Mouse (Mus musculus): Measurements from ENCODE around the gene Pum3. TPM values are rescaled to one million over a fixed set of nuclear protein-coding genes. Genes with fewer than 3 reads are reported as not detected.
"Not testable (repeated sequence)": the region's sequence is repeated elsewhere in the genome, so short reads cannot be mapped to it uniquely, and the experiment has no call there.

Pum3 gene
- polyA plus RNA-seq, 1 experiment: 28.8 TPM

GRCm38 (mm10) chr19:27391344-27391743, 38.3 kb downstream of the Pum3 start:
- Histone ChIP-seq H3K4me3 (no peak overlapping the region), H3K36me3 (ENCODE audit: control insufficient read depth, insufficient read depth) (peaks cover 54% of the 10 kb centered on the region), H3K27me3 (ENCODE audit: control insufficient read depth, insufficient read depth, insufficient read length) (no peaks in the 10 kb centered on the region), H3ac (ENCODE audit: control insufficient read depth, insufficient read length) (no peak overlapping the region), H3K4me2 (ENCODE audit: low read depth) (no peak overlapping the region), H3K79me2 (ENCODE audit: control insufficient read depth, insufficient read depth) (no peaks in the 10 kb centered on the region)
- TF ChIP-seq REST (IDR thresholded peaks at IDR 0.05; ENCODE audit: insufficient read depth, insufficient read length) (no peak), MYOG (IDR thresholded peaks at IDR 0.05; ENCODE audit: control insufficient read depth in 1 of 3, insufficient read depth in 1 of 3, insufficient read length in 2 of 3, low read depth in 2 of 3) (no peak), USF1 (IDR thresholded peaks at IDR 0.05; ENCODE audit: low read depth) (no peak), MYOD1 (IDR thresholded peaks at IDR 0.05; ENCODE audit: control insufficient read depth in 1 of 3, insufficient read length in 2 of 3, low read depth in 2 of 3) (no peak), POLR2AphosphoS2 (IDR thresholded peaks at IDR 0.05; ENCODE audit: insufficient read length, low read depth) (no peak), TCF3 (IDR thresholded peaks at IDR 0.05; ENCODE audit: insufficient read length, low read depth) (no peak), E2F4 (IDR thresholded peaks at IDR 0.05; ENCODE audit: insufficient read depth) (no peak), MAX (IDR thresholded peaks at IDR 0.05; ENCODE audit: low read depth) (no peak), POLR2A (IDR thresholded peaks at IDR 0.05; ENCODE audit: insufficient read length, low read depth) (no peak), CEBPB (IDR thresholded peaks at IDR 0.05; ENCODE audit: insufficient read depth, poor library complexity, severe bottlenecking) (no peak), SRF (IDR thresholded peaks at IDR 0.05; ENCODE audit: control insufficient read depth, insufficient read length, low read depth) (no peak), TCF12 (IDR thresholded peaks at IDR 0.05; ENCODE audit: insufficient read depth, poor library complexity, severe bottlenecking) (no peak)

- not testable (repeated sequence) for H3K4me2 ChIP-seq (ENCODE audit: low read depth); H3K27me3 ChIP-seq (ENCODE audit: control insufficient read depth, insufficient read depth, insufficient read length); H3K4me3 ChIP-seq; H3ac ChIP-seq (ENCODE audit: control insufficient read depth, insufficient read length); H3K79me2 ChIP-seq (ENCODE audit: control insufficient read depth, insufficient read depth)
- peaks cover 58% of the 10 kb centered on the region for H3K36me3 ChIP-seq (ENCODE audit: control insufficient read depth, insufficient read depth)
- TF ChIP-seq MYOD1 (IDR thresholded peaks at IDR 0.05; ENCODE audit: control insufficient read depth in 1 of 3, insufficient read length in 2 of 3, low read depth in 2 of 3) (peak in 2 of 3 experiments; percentile 46 to 57), MYOG (IDR thresholded peaks at IDR 0.05; ENCODE audit: control insufficient read depth in 1 of 3, insufficient read depth in 1 of 3, insufficient read length in 2 of 3, low read depth in 2 of 3) (peak in 2 of 3 experiments; percentile 24 to 74)
These were observed 40.1 kb downstream of the Pum3 start for GRCm38 (mm10) chr19:27389566-27389965.

- Histone ChIP-seq H3ac (ENCODE audit: control insufficient read depth, insufficient read length) (no peak overlapping the region), H3K27me3 (ENCODE audit: control insufficient read depth, insufficient read depth, insufficient read length) (no peaks in the 10 kb centered on the region), H3K4me2 (ENCODE audit: low read depth) (no peak overlapping the region), H3K79me2 (ENCODE audit: control insufficient read depth, insufficient read depth) (no peaks in the 10 kb centered on the region), H3K36me3 (ENCODE audit: control insufficient read depth, insufficient read depth) (peaks cover 32% of the 10 kb centered on the region), H3K4me3 (no peak overlapping the region)
- TF ChIP-seq MYOD1 (IDR thresholded peaks at IDR 0.05; ENCODE audit: control insufficient read depth in 1 of 3, insufficient read length in 2 of 3, low read depth in 2 of 3): no peak
- no peak for TF ChIP-seq TCF12 (IDR thresholded peaks at IDR 0.05; ENCODE audit: insufficient read depth, poor library complexity, severe bottlenecking)
- TF ChIP-seq E2F4 (IDR thresholded peaks at IDR 0.05; ENCODE audit: insufficient read depth): no peak
- TF ChIP-seq CEBPB (IDR thresholded peaks at IDR 0.05; ENCODE audit: insufficient read depth, poor library complexity, severe bottlenecking): no peak
- no peak for TF ChIP-seq USF1 (IDR thresholded peaks at IDR 0.05; ENCODE audit: low read depth)
- no peak for TF ChIP-seq SRF (IDR thresholded peaks at IDR 0.05; ENCODE audit: control insufficient read depth, insufficient read length, low read depth)
These were observed 44.3 kb downstream of the Pum3 start for GRCm38 (mm10) chr19:27385304-27385703.

- H3K4me2 ChIP-seq (ENCODE audit: low read depth): no peak overlapping the region
- no peaks in the 10 kb centered on the region for H3K79me2 ChIP-seq (ENCODE audit: control insufficient read depth, insufficient read depth)
- no peak overlapping the region for H3K4me3 ChIP-seq
- no peaks in the 10 kb centered on the region for H3K27me3 ChIP-seq (ENCODE audit: control insufficient read depth, insufficient read depth, insufficient read length)
- H3K36me3 ChIP-seq (ENCODE audit: control insufficient read depth, insufficient read depth): peaks cover 26% of the 10 kb centered on the region
- no peak overlapping the region for H3ac ChIP-seq (ENCODE audit: control insufficient read depth, insufficient read length)
- TF ChIP-seq POLR2AphosphoS2 (IDR thresholded peaks at IDR 0.05; ENCODE audit: insufficient read length, low read depth) (no peak), SRF (IDR thresholded peaks at IDR 0.05; ENCODE audit: control insufficient read depth, insufficient read length, low read depth) (no peak), REST (IDR thresholded peaks at IDR 0.05; ENCODE audit: insufficient read depth, insufficient read length) (no peak), POLR2A (IDR thresholded peaks at IDR 0.05; ENCODE audit: insufficient read length, low read depth) (no peak), TCF3 (IDR thresholded peaks at IDR 0.05; ENCODE audit: insufficient read length, low read depth) (no peak), MYOG (IDR thresholded peaks at IDR 0.05; ENCODE audit: control insufficient read depth in 1 of 3, insufficient read depth in 1 of 3, insufficient read length in 2 of 3, low read depth in 2 of 3) (no peak), MAX (IDR thresholded peaks at IDR 0.05; ENCODE audit: low read depth) (no peak), E2F4 (IDR thresholded peaks at IDR 0.05; ENCODE audit: insufficient read depth) (no peak), MYOD1 (IDR thresholded peaks at IDR 0.05; ENCODE audit: control insufficient read depth in 1 of 3, insufficient read length in 2 of 3, low read depth in 2 of 3) (no peak), CEBPB (IDR thresholded peaks at IDR 0.05; ENCODE audit: insufficient read depth, poor library complexity, severe bottlenecking) (no peak), USF1 (IDR thresholded peaks at IDR 0.05; ENCODE audit: low read depth) (no peak), TCF12 (IDR thresholded peaks at IDR 0.05; ENCODE audit: insufficient read depth, poor library complexity, severe bottlenecking) (no peak)
These were observed 46.4 kb downstream of the Pum3 start for GRCm38 (mm10) chr19:27383266-27383665.

- Histone ChIP-seq H3K36me3 (ENCODE audit: control insufficient read depth, insufficient read depth) (peaks cover 19% of the 10 kb centered on the region), H3K79me2 (ENCODE audit: control insufficient read depth, insufficient read depth) (no peaks in the 10 kb centered on the region), H3ac (ENCODE audit: control insufficient read depth, insufficient read length) (no peak overlapping the region), H3K4me3 (no peak overlapping the region), H3K4me2 (ENCODE audit: low read depth) (no peak overlapping the region), H3K27me3 (ENCODE audit: control insufficient read depth, insufficient read depth, insufficient read length) (no peaks in the 10 kb centered on the region)
- TF ChIP-seq CEBPB (IDR thresholded peaks at IDR 0.05; ENCODE audit: insufficient read depth, poor library complexity, severe bottlenecking) (no peak), POLR2A (IDR thresholded peaks at IDR 0.05; ENCODE audit: insufficient read length, low read depth) (no peak), TCF3 (IDR thresholded peaks at IDR 0.05; ENCODE audit: insufficient read length, low read depth) (no peak), POLR2AphosphoS2 (IDR thresholded peaks at IDR 0.05; ENCODE audit: insufficient read length, low read depth) (no peak), USF1 (IDR thresholded peaks at IDR 0.05; ENCODE audit: low read depth) (no peak), MAX (IDR thresholded peaks at IDR 0.05; ENCODE audit: low read depth) (no peak), MYOD1 (IDR thresholded peaks at IDR 0.05; ENCODE audit: control insufficient read depth in 1 of 3, insufficient read length in 2 of 3, low read depth in 2 of 3) (no peak), MYOG (IDR thresholded peaks at IDR 0.05; ENCODE audit: control insufficient read depth in 1 of 3, insufficient read depth in 1 of 3, insufficient read length in 2 of 3, low read depth in 2 of 3) (no peak), REST (IDR thresholded peaks at IDR 0.05; ENCODE audit: insufficient read depth, insufficient read length) (no peak), TCF12 (IDR thresholded peaks at IDR 0.05; ENCODE audit: insufficient read depth, poor library complexity, severe bottlenecking) (no peak), E2F4 (IDR thresholded peaks at IDR 0.05; ENCODE audit: insufficient read depth) (no peak), SRF (IDR thresholded peaks at IDR 0.05; ENCODE audit: control insufficient read depth, insufficient read length, low read depth) (no peak)
These were observed 47.5 kb downstream of the Pum3 start for GRCm38 (mm10) chr19:27382131-27382530.
